Mouse (Mus musculus): ENCODE data around the gene Alyref. TPM values are rescaled to one million over a fixed set of nuclear protein-coding genes. Genes with fewer than 3 reads are reported as not detected.

The Alyref gene
- polyA plus RNA-seq, 1 experiment from 2014 or later: 372 TPM

GRCm38 (mm10) chr11:120549986-120550809, 48.0 kb downstream of the Alyref start:
- H3K27ac ChIP-seq (ENCODE audit: low read length): peak overlapping the region; percentile 96
- no peaks in the 10 kb centered on the region for H3K9me3 ChIP-seq (ENCODE audit: low read length)
- 49% methylated on average over 11 of the region's 11 CpGs for WGBS
- peaks cover 29% of the 10 kb centered on the region for H3K4me1 ChIP-seq (ENCODE audit: insufficient read depth, low read length)
- no peaks in the 10 kb centered on the region for H3K36me3 ChIP-seq (ENCODE audit: insufficient read depth, low read length)
- no peaks in the 10 kb centered on the region for H3K27me3 ChIP-seq (ENCODE audit: insufficient read depth, low read length)
- H3K4me2 ChIP-seq (replicated peaks; ENCODE audit: low read depth, low read length): peak overlapping the region; percentile 95
- peak; percentile 54; the same call in 1 of the 2 replicates for ATAC-seq (ENCODE audit: low FRiP score, low TSS enrichment)
- H3K4me3 ChIP-seq (ENCODE audit: low read length): peak overlapping the region; percentile 95
- H3K9ac ChIP-seq (replicated peaks; ENCODE audit: low read length): peak overlapping the region; percentile 97

- peak within 1 kb of the TSS; percentile 96 for H3K27ac ChIP-seq (ENCODE audit: low read length)
- ATAC-seq (ENCODE audit: low FRiP score, low TSS enrichment): peak; percentile 86
- H3K4me3 ChIP-seq (ENCODE audit: low read length): peak within 1 kb of the TSS; percentile 95
- under 1% methylated on average over 66 of the region's 87 CpGs for WGBS
- H3K9me3 ChIP-seq (ENCODE audit: low read length): no peaks in the 10 kb centered on the region
- H3K4me1 ChIP-seq (ENCODE audit: insufficient read depth, low read length): peaks cover 32% of the 10 kb centered on the region
- H3K9ac ChIP-seq (replicated peaks; ENCODE audit: low read length): peak within 1 kb of the TSS; percentile 97
- H3K4me2 ChIP-seq (replicated peaks; ENCODE audit: low read depth, low read length): peak within 1 kb of the TSS; percentile 95
- peaks cover 7% of the 10 kb centered on the region for H3K36me3 ChIP-seq (ENCODE audit: insufficient read depth, low read length)
- no peaks in the 10 kb centered on the region for H3K27me3 ChIP-seq (ENCODE audit: insufficient read depth, low read length)
These were observed 48.8 kb downstream of the Alyref start, which contains the start of gene Mcrip1 for GRCm38 (mm10) chr11:120549168-120549945. Gene Mcrip1, minus strand, starts transcription at chr11:120549727.

GRCm38 (mm10) chr11:120548786-120549167, 49.4 kb downstream of the Alyref start:
- Histone ChIP-seq H3K9me3 (ENCODE audit: low read length) (no peaks in the 10 kb centered on the region), H3K9ac (replicated peaks; ENCODE audit: low read length) (peak overlapping the region; percentile 97), H3K4me3 (ENCODE audit: low read length) (peak overlapping the region; percentile 95), H3K36me3 (ENCODE audit: insufficient read depth, low read length) (peaks cover 12% of the 10 kb centered on the region), H3K4me1 (ENCODE audit: insufficient read depth, low read length) (peaks cover 32% of the 10 kb centered on the region), H3K27me3 (ENCODE audit: insufficient read depth, low read length) (no peaks in the 10 kb centered on the region), H3K4me2 (replicated peaks; ENCODE audit: low read depth, low read length) (peak overlapping the region; percentile 95), H3K27ac (ENCODE audit: low read length) (peak overlapping the region; percentile 96)
- ATAC-seq (ENCODE audit: low FRiP score, low TSS enrichment): no peak
- 18% methylated on average over 7 of the region's 7 CpGs for WGBS

DNA sequence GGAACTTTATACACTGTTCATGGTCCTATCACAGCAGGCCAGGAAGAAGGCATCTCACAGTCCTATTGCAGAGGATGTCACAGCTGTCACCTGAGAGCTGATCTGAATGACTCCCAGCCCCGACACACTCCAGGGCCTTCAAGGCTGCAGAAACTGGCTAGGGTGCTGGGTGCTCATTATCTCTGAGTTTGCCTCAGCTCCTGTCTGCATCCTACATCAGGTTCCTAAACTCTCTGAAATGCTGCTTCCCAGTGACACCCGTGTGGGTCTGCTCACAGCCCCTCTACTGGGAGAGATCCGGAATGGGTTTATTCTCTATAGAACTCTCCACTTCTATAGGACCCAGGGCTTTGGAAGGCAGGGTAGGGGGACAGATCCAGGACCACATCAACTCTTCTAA, 50.0 kb downstream of the Alyref start:
- no peaks in the 10 kb centered on the region for H3K27me3 ChIP-seq (ENCODE audit: insufficient read depth, low read length)
- H3K36me3 ChIP-seq (ENCODE audit: insufficient read depth, low read length): peaks cover 18% of the 10 kb centered on the region
- ATAC-seq (ENCODE audit: low FRiP score, low TSS enrichment): no peak

GRCm38 (mm10) chr11:120547469-120547868, 50.7 kb downstream of the Alyref start:
- 67% methylated on average over 2 of the region's 2 CpGs for WGBS

More for the DNA sequence above, 50.0 kb downstream of the Alyref start:
- Histone ChIP-seq H3K9ac (replicated peaks; ENCODE audit: low read length) (peak overlapping the region; percentile 97), H3K4me2 (replicated peaks; ENCODE audit: low read depth, low read length) (peak overlapping the region; percentile 95), H3K4me3 (ENCODE audit: low read length) (peak overlapping the region; percentile 95), H3K9me3 (ENCODE audit: low read length) (no peaks in the 10 kb centered on the region), H3K4me1 (ENCODE audit: insufficient read depth, low read length) (peaks cover 32% of the 10 kb centered on the region), H3K27ac (ENCODE audit: low read length) (no peak overlapping the region)
- WGBS: 69% methylated on average over 3 of the region's 3 CpGs

GRCm38 (mm10) chr11:120545964-120546363, 52.2 kb downstream of the Alyref start:
- 90% methylated on average over 3 of the region's 3 CpGs for WGBS
- no peak for ATAC-seq (ENCODE audit: low FRiP score, low TSS enrichment)
- peak overlapping the region; percentile 9 for H3K9ac ChIP-seq (replicated peaks; ENCODE audit: low read length)
- no peaks in the 10 kb centered on the region for H3K9me3 ChIP-seq (ENCODE audit: low read length)
- H3K4me2 ChIP-seq (replicated peaks; ENCODE audit: low read depth, low read length): no peak overlapping the region
- no peak overlapping the region for H3K27ac ChIP-seq (ENCODE audit: low read length)
- no peaks in the 10 kb centered on the region for H3K27me3 ChIP-seq (ENCODE audit: insufficient read depth, low read length)
- peaks cover 30% of the 10 kb centered on the region for H3K36me3 ChIP-seq (ENCODE audit: insufficient read depth, low read length)
- H3K4me1 ChIP-seq (ENCODE audit: insufficient read depth, low read length): peaks cover 32% of the 10 kb centered on the region
- H3K4me3 ChIP-seq (ENCODE audit: low read length): no peak overlapping the region

More at GRCm38 (mm10) chr11:120547469-120547868, 50.7 kb downstream of the Alyref start:
- Histone ChIP-seq H3K27ac (ENCODE audit: low read length) (no peak overlapping the region), H3K36me3 (ENCODE audit: insufficient read depth, low read length) (peaks cover 26% of the 10 kb centered on the region), H3K4me1 (ENCODE audit: insufficient read depth, low read length) (peaks cover 32% of the 10 kb centered on the region), H3K4me2 (replicated peaks; ENCODE audit: low read depth, low read length) (no peak overlapping the region), H3K9me3 (ENCODE audit: low read length) (no peaks in the 10 kb centered on the region), H3K27me3 (ENCODE audit: insufficient read depth, low read length) (no peaks in the 10 kb centered on the region), H3K9ac (replicated peaks; ENCODE audit: low read length) (peak overlapping the region; percentile 40; the same call in 1 of the 2 replicates), H3K4me3 (ENCODE audit: low read length) (no peak overlapping the region)
- ATAC-seq (ENCODE audit: low FRiP score, low TSS enrichment): no peak

DNA sequence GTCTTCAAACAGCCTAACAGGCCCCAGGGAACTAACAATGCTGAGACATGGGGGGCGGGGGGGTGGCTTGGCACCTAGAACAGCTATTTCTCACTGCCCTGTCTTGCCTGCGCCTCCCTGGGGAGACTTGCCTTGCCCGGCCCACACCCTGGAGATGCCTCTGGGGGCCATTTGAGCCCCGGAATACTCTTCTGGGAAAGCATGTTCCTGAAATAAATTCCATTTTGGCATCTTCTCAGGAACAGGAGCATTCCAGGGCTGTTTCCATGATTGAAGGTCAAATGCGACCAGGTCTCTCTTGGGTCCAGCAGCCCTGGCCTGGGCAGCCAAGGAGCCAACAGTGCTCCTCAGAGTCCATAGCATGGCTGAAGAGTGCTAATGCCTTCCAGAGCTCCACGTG, 55.8 kb downstream of the Alyref start:
- Histone ChIP-seq H3K4me3 (ENCODE audit: low read length) (no peak overlapping the region), H3K36me3 (ENCODE audit: insufficient read depth, low read length) (peaks cover 30% of the 10 kb centered on the region), H3K4me1 (ENCODE audit: insufficient read depth, low read length) (peaks cover 40% of the 10 kb centered on the region), H3K9me3 (ENCODE audit: low read length) (no peaks in the 10 kb centered on the region), H3K9ac (replicated peaks; ENCODE audit: low read length) (no peak overlapping the region), H3K27ac (ENCODE audit: low read length) (no peak overlapping the region), H3K27me3 (ENCODE audit: insufficient read depth, low read length) (no peaks in the 10 kb centered on the region), H3K4me2 (replicated peaks; ENCODE audit: low read depth, low read length) (no peak overlapping the region)
- no peak for ATAC-seq (ENCODE audit: low FRiP score, low TSS enrichment)
- WGBS: 83% methylated on average over 6 of the region's 6 CpGs

Small RNA genes lying within 50 kb of the gene (microRNA-seq; reads per million reads assigned to microRNA genes)
- gene Mir6936: 0.47 reads per million

Other genes starting within 250 kb of the Alyref start
- gene Actg1, start 249.8 kb downstream of the Alyref start, polyA plus RNA-seq (2015; fragmentation: Nextera tagmentation; extraction: Ambion mirVana): 2,803 and 2,860 TPM in 2 replicates
- gene Fscn2, start 236.8 kb downstream of the Alyref start, polyA plus RNA-seq (2015; fragmentation: Nextera tagmentation; extraction: Ambion mirVana): 0.72 and 0.82 TPM in 2 replicates
- gene Faap100, start 219.6 kb downstream of the Alyref start, polyA plus RNA-seq (2015; fragmentation: Nextera tagmentation; extraction: Ambion mirVana): 42.3 and 44.8 TPM in 2 replicates
- 34.1 and 34.4 TPM in 2 replicates for gene Nploc4, start 160.7 kb downstream of the Alyref start, polyA plus RNA-seq (2015; fragmentation: Nextera tagmentation; extraction: Ambion mirVana)
- gene Tspan10, start 155.7 kb downstream of the Alyref start, polyA plus RNA-seq (2015; fragmentation: Nextera tagmentation; extraction: Ambion mirVana): not detected in 2 replicates
- 0.39 and 0.45 TPM in 2 replicates for gene Pde6g, start 144.9 kb downstream of the Alyref start, polyA plus RNA-seq (2015; fragmentation: Nextera tagmentation; extraction: Ambion mirVana)
- gene Oxld1, start 140.3 kb downstream of the Alyref start, polyA plus RNA-seq (2015; fragmentation: Nextera tagmentation; extraction: Ambion mirVana): 15.4 and 15.9 TPM in 2 replicates
- 40.6 and 43.9 TPM in 2 replicates for gene Ccdc137, start 140.2 kb downstream of the Alyref start, polyA plus RNA-seq (2015; fragmentation: Nextera tagmentation; extraction: Ambion mirVana)
- gene Arl16, start 130.8 kb downstream of the Alyref start, polyA plus RNA-seq (2015; fragmentation: Nextera tagmentation; extraction: Ambion mirVana): 46.5 and 50.4 TPM in 2 replicates
- 176 and 177 TPM in 2 replicates for gene Mrpl12, start 113.8 kb downstream of the Alyref start, polyA plus RNA-seq (2015; fragmentation: Nextera tagmentation; extraction: Ambion mirVana)
- gene Slc25a10, start 106.5 kb downstream of the Alyref start, polyA plus RNA-seq (2015; fragmentation: Nextera tagmentation; extraction: Ambion mirVana): 120 and 123 TPM in 2 replicates
- 4.7 and 5.5 TPM in 2 replicates for gene Gcgr, start 67.7 kb downstream of the Alyref start, polyA plus RNA-seq (2015; fragmentation: Nextera tagmentation; extraction: Ambion mirVana)
- gene Mcrip1, start 48.6 kb downstream of the Alyref start, polyA plus RNA-seq (2015; fragmentation: Nextera tagmentation; extraction: Ambion mirVana): 218 and 232 TPM in 2 replicates
- gene Ppp1r27, start 47.2 kb downstream of the Alyref start, polyA plus RNA-seq (2015; fragmentation: Nextera tagmentation; extraction: Ambion mirVana): 0.55 and 0.57 TPM in 2 replicates
- 843 and 914 TPM in 2 replicates for gene P4hb, start 25.1 kb downstream of the Alyref start, polyA plus RNA-seq (2015; fragmentation: Nextera tagmentation; extraction: Ambion mirVana)
- gene Arhgdia, start 16.7 kb downstream of the Alyref start, polyA plus RNA-seq (2015; fragmentation: Nextera tagmentation; extraction: Ambion mirVana): 696 and 712 TPM in 2 replicates
- gene Anapc11, start 56 bp upstream of the Alyref start, polyA plus RNA-seq (2015; fragmentation: Nextera tagmentation; extraction: Ambion mirVana): 195 and 197 TPM in 2 replicates
- gene Npb, start 10.1 kb upstream of the Alyref start, polyA plus RNA-seq (2015; fragmentation: Nextera tagmentation; extraction: Ambion mirVana): 27.7 and 33.8 TPM in 2 replicates
- 164 and 174 TPM in 2 replicates for gene Pcyt2, start 19.6 kb upstream of the Alyref start, polyA plus RNA-seq (2015; fragmentation: Nextera tagmentation; extraction: Ambion mirVana)
- 38.9 and 39.3 TPM in 2 replicates for gene Sirt7, start 26.9 kb upstream of the Alyref start, polyA plus RNA-seq (2015; fragmentation: Nextera tagmentation; extraction: Ambion mirVana)
- gene Mafg, start 35.2 kb upstream of the Alyref start, polyA plus RNA-seq (2015; fragmentation: Nextera tagmentation; extraction: Ambion mirVana): 24.3 and 25.4 TPM in 2 replicates
- 26.8 and 27.3 TPM in 2 replicates for gene Pycr1, start 45.4 kb upstream of the Alyref start, polyA plus RNA-seq (2015; fragmentation: Nextera tagmentation; extraction: Ambion mirVana)
- 0.51 and 0.73 TPM in 2 replicates for gene Myadml2, start 49.8 kb upstream of the Alyref start, polyA plus RNA-seq (2015; fragmentation: Nextera tagmentation; extraction: Ambion mirVana)
- gene Notum, start 62.8 kb upstream of the Alyref start, polyA plus RNA-seq (2015; fragmentation: Nextera tagmentation; extraction: Ambion mirVana): 4.8 and 5.9 TPM in 2 replicates
- 146 TPM in 2 replicates for gene Aspscr1, start 74.6 kb upstream of the Alyref start, polyA plus RNA-seq (2015; fragmentation: Nextera tagmentation; extraction: Ambion mirVana)
- 151 TPM in 2 replicates for gene Cenpx, start 115.4 kb upstream of the Alyref start, polyA plus RNA-seq (2015; fragmentation: Nextera tagmentation; extraction: Ambion mirVana)
- gene Lrrc45, start 115.6 kb upstream of the Alyref start, polyA plus RNA-seq (2015; fragmentation: Nextera tagmentation; extraction: Ambion mirVana): 69.2 and 71.3 TPM in 2 replicates
- 32.5 and 38.7 TPM in 2 replicates for gene Rac3, start 123.1 kb upstream of the Alyref start, polyA plus RNA-seq (2015; fragmentation: Nextera tagmentation; extraction: Ambion mirVana)
- gene Dcxr, start 128.9 kb upstream of the Alyref start, polyA plus RNA-seq (2015; fragmentation: Nextera tagmentation; extraction: Ambion mirVana): 49.4 and 56.5 TPM in 2 replicates
- 2.1 and 4.3 TPM in 2 replicates for gene Cbr2, start 133.7 kb upstream of the Alyref start, polyA plus RNA-seq (2015; fragmentation: Nextera tagmentation; extraction: Ambion mirVana)
- gene Hmga1b, start 164.4 kb upstream of the Alyref start, polyA plus RNA-seq (2015; fragmentation: Nextera tagmentation; extraction: Ambion mirVana): 3.4 and 9.0 TPM in 2 replicates
- gene Rfng, start 185.8 kb upstream of the Alyref start, polyA plus RNA-seq (2015; fragmentation: Nextera tagmentation; extraction: Ambion mirVana): 44.0 and 46.9 TPM in 2 replicates
- gene Gps1, start 185.9 kb upstream of the Alyref start, polyA plus RNA-seq (2015; fragmentation: Nextera tagmentation; extraction: Ambion mirVana): 230 and 239 TPM in 2 replicates
- 89.9 and 91.0 TPM in 2 replicates for gene Dus1l, start 198.0 kb upstream of the Alyref start, polyA plus RNA-seq (2015; fragmentation: Nextera tagmentation; extraction: Ambion mirVana)
- gene Fasn, start 226.2 kb upstream of the Alyref start, polyA plus RNA-seq (2015; fragmentation: Nextera tagmentation; extraction: Ambion mirVana): 50.0 and 50.4 TPM in 2 replicates